Mouse (Mus musculus): ENCODE measurements at regions not wholly inside any gene's neighbourhood (a gene's known extent, or its start where the extent isn't known, plus 50 kb on each side); places are given as distances from the start of the nearest gene placed in this dataset.
A peak's percentile ranks its signal among the peaks of the same experiment; 100 is the strongest.

DNA sequence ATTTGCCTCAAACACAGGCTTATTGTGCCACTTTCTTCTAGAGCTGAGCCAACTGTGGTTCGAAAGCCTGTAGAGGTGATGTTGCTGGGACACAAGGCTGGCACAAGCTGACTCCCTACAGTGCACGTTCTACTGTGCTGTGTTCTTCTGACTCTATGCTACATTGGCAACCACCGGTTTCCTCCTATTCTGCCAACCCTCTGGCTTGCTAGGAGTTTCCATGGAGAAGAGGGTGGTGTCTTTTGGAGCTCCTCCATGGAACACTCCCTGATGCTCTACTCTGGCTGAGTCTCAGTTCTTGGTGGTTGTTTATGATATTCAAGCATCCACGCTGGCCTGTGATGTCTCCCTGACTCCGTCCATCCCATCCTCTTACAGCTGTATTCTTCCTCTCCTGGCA, 124.9 kb upstream of the Nmur2 start:
- no peak for DNase-seq (ENCODE audit: low spot score)

GRCm38 (mm10) chr11:56160286-56160685, 119.5 kb upstream of the Nmur2 start:
- no peak for DNase-seq (ENCODE audit: low spot score)

DNA sequence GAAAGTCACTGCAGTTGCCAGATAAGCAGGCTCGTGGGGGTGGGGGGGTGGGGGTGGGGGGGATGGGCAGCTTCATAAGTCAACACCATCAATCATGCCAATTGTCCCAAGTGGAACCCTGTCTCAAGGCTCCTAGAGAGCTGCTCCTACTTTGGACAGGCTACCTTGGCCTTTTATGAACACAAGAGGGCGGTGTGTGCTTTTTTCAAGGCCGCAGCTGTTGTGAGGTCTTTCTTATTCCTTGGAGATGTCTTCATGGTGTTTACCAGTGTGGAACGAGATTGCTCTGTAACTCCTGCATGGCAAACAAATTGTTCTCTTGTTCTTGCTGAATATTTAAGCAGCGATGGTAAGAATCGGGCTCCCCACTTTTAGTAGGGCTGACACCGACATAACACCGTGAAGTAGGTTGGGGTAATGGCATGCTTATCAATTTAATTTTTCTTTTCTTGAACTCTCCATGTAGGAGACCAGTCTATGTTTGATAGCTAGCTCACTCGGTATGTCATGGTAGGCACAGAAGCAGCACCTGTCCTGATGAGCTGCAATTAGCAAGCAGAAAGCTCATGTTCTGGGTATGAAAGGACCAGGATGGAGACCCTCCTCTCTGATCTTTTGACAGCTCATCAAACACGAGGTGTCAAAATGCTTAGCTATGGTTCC, 118.7 kb upstream of the Nmur2 start:
- DNase-seq (ENCODE audit: low spot score): no peak

DNA sequence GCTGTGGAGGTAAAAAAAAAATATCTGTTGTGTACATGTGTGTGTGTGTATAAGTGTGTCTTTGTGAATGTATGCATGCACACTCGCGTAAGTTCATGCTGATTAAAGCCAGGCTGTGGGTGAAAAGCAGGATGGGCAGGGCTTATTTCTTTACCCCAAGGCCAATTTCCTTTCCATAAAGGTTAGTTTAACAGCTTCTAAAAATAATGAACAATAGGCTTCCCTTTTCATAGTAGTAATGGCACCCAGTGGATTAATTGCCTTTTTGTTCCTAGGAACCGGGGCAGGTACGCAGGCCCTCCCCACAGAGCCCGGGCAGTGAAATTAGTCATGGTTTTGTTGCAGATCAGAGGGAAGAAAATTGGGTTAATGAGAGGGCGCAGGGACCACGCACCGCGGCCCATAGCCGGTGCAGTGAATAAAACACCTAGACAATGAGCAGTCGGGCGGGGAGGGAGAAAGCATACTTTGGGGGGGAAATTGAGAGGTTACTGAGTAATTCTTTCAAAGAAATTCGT, 110.1 kb upstream of the Nmur2 start:
- DNase-seq (ENCODE audit: low spot score): no peak

- DNase-seq (ENCODE audit: low spot score): no peak
Measured at GRCm38 (mm10) chr11:56149752-56150151, 108.9 kb upstream of the Nmur2 start.

DNA sequence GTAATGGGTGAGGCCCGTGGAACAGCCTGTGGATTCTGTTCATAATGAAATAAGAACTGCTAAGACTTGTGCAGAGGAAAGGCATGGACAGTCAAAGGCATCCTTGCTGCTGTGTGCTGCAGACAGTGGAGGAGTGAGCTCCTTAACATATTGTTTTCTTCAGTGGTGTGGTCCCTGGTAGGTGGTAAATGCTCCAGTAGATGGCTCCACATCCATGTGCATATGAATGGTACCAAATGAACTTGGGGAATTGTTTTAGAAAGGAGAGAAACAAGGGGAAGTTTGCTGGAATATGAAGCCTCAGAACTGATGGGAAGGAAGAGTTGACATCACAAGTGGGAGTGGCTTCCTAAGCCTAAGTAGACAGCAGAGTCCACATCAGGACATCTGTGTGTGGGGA, 108.1 kb upstream of the Nmur2 start:
- no peak for DNase-seq (ENCODE audit: low spot score)

GRCm38 (mm10) chr11:56146708-56147107, 105.9 kb upstream of the Nmur2 start:
- no peak for DNase-seq (ENCODE audit: low spot score)

DNA sequence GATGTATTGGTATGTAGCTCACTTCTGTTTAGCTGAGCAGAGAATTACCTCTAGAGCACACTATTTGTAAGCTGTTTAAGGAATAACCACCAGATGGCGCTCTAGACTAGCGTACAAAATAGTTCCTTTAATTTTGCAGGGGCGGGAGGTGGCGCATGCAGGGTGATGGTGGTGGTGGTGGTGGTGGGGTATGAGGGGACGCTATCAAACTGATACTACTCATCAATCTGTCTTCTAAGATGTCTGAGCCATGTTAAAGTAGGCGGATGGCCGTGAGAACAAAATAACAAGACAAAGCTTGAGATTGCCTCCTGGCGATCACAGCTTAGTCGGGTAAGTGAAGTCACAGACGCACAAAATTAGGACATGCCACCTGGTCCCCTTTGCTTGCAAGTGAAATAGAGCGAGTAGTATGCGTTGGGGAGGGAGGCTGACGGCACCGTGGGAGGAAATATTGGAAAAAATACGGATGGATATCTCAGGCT, 90.6 kb upstream of the Nmur2 start:
- peak; percentile 36 for DNase-seq (ENCODE audit: low spot score)

DNA sequence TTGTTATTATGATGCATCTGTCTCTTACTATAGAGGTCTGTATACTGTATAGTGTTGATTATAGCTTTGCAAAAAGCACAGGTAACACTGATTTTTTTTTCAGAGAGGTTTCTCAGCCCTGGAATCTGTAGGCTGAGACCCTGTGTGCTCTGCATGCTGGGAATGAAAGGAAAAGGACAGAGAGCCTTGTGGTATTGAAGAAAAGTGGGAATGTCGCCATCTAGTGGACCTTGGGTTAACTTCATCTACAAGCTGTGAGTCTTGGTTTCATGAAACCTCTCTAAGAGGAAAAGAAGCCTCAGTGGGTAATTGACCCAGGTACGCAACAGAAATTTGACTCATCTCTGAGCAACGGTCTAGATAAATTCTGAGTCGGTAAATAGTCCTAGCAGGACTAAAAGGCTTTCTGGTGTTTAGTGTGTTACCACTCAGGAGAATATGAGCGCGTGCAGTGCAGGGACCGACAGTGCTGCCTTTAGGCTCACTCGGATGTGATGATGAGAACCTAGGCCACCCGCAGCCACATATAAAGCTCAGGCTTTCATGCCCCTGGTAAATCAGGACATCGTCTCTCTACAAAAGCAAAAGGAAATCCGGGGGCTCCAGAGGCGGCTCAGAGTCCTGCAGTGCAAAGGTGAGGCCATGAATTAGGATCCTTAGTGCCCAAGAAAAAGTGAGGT, 75.9 kb upstream of the Nmur2 start:
- peak; percentile 14 for DNase-seq (ENCODE audit: low spot score)

GRCm38 (mm10) chr11:56107929-56108328, 67.1 kb upstream of the Nmur2 start:
- peak; percentile 28 for DNase-seq (ENCODE audit: low spot score)

DNA sequence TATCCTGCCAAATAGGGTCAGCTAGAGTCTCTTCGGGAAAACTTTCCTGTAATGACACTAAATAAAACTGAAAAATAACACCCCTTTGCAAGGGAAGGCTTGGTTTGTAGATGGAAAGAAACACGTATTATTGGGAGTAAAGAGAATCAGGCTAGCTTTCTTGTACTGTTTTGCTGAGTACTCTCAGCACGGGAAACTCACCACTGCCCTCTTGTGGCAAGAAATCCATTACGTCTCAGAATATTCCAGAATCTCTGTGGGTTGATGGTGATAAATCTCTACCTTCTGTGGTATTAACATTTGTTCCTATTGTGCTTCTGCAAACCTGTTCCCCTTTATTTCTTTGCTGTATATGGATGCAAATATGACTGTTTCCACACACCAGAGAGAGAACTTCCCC, 64.8 kb upstream of the Nmur2 start:
- DNase-seq (ENCODE audit: low spot score): peak; percentile 37

DNA sequence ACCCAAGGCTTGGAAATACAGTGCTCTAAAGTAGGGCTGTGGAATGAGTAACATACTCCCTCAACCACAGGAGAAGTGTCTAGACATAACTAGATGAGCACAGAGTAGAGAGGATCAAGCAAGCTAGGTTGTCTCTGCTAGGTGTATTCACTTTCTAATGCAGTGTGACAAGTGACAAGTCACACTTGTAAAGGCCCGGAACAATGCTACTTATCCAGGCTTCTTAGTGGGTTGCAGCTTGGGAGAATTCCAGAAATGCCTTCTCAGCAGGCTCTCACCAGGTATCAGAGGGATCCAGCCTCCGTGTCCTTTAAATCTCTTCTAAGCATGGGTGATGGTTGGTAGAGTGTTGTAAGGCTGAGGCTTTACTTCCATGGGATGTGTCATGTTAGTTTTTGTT, 52.1 kb upstream of the Nmur2 start:
- DNase-seq (ENCODE audit: low spot score): no peak
